Mouse (Mus musculus) lung, adult 2 months (tissue): ENCODE data around the gene Uqcrc1.

Experiments
- CTCF ChIP-seq: fragments of 200-500 bp; IDR thresholded peaks from 2 replicates; pipeline ENCODE4 v1.5.1; 2011; ENCODE audit warnings: mild to moderate bottlenecking, low read length, control low read depth; ENCODE audit not compliant: insufficient read depth
- POLR2A ChIP-seq: fragments of 200-500 bp; IDR thresholded peaks from 2 replicates; pipeline ENCODE4 v1.6.1; 2011; ENCODE audit warnings: low read depth, mild to moderate bottlenecking, control low read depth, low read length, borderline replicate concordance; ENCODE audit errors: extremely low read depth

DNA sequence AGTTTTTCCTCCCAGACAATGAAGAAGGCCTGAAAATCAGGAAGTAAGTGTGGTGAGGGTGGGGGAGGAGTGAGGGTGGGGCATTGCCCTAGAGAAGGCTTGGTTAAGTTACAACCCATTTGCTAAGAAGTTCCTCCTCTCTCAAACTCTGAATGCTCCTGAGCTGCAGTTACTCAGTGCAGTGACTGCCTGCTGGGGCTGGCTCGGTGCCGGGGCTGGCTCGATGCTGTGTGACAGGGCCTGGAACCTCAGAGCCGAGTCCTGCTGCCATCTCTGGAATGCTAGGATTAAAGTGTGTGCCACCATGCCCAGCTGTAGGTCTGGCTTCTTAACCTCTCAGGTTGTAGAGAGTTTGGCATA, 62.7 kb downstream of the Uqcrc1 start:
- no peak for TF ChIP-seq POLR2A
- TF ChIP-seq CTCF: no peak
